Mouse (Mus musculus) lung, adult 2 months (tissue): ENCODE measurements around the gene Rfx7.

Experiments used
- CTCF ChIP-seq: fragments of 200-500 bp; IDR thresholded peaks from 2 replicates; pipeline ENCODE4 v1.5.1; 2011; ENCODE audit warnings: mild to moderate bottlenecking, low read length, control low read depth; ENCODE audit not compliant: insufficient read depth
- POLR2A ChIP-seq: fragments of 200-500 bp; IDR thresholded peaks from 2 replicates; pipeline ENCODE4 v1.6.1; 2011; ENCODE audit warnings: low read depth, mild to moderate bottlenecking, control low read depth, low read length, borderline replicate concordance; ENCODE audit errors: extremely low read depth

DNA sequence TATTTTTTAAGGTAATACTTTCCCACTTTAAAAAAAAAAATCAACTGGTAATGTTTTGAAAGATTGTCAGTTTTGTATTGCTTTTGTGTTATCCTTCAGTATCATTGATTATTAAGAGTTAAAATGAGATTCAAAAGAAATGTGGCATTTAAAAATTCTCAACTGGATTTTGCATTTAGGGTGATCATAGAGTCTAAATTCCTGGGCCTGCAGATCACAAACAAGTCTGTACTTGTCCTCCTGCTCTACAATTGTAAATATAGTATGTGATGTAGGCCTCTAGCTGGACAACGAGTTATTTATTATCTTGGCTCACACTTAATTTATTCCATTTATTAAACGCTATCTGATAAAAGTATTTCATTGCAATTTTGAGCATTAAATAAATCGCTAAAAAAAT is 3.4 kb downstream of the Rfx7 start:
- TF ChIP-seq CTCF: no peak
- no peak for TF ChIP-seq POLR2A
